Mouse (Mus musculus): ENCODE measurements at regions not wholly inside any gene's neighbourhood (a gene's known extent, or its start where the extent isn't known, plus 50 kb on each side); places are given as distances from the start of the nearest gene placed in this dataset.

DNA sequence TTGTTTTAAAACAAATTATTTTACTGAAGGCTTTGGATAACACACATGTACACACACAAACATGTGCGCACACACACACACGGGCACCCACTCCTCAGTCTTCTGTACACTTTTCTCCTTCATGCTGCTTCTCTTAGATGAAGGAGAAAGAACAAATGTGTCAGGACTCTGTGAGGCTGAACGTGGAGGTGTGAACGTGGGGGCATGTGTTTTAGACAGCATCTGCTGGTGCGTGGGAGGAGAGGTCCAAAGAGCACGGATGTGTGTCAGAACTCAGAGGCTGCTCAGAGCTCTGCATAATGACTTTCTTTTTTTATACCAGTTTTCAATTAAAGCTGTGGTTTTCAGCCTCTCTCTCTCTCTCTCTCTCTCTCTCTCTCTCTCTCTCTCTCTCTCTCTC lies 112.4 kb downstream of the Nab1 start:
- TF ChIP-seq GATA1 (IDR thresholded peaks at IDR 0.05; ENCODE audit: borderline replicate concordance, low read length): no peak
- TF ChIP-seq FLI1 (IDR thresholded peaks at IDR 0.05; ENCODE audit: low read length): no peak
